Mouse (Mus musculus) CH12.LX (cell line): ENCODE measurements around the gene Sdhaf2.

Experiments
- CHD1 ChIP-seq: IDR thresholded peaks from 2 replicates; pipeline ENCODE4 v1.6.1; 2012; ENCODE audit warnings: low read depth, low read length, improper control_type of control experiment, inconsistent platforms
- CTCF ChIP-seq, 2 experiments: IDR thresholded peaks in 1 of 2; conservative IDR thresholded peaks in 1 of 2; 2 replicates each; pipeline ENCODE4 v1.5.1; 2011 to 2012; ENCODE audit warnings: low read depth in 2 of 2, low read length in 2 of 2, improper control_type of control experiment in 1 of 2, inconsistent platforms in 1 of 2, mild to moderate bottlenecking in 1 of 2, moderate library complexity in 1 of 2
- ELF1 ChIP-seq: IDR thresholded peaks from 2 replicates; pipeline ENCODE4 v1.6.1; 2014; ENCODE audit warnings: low read depth, mild to moderate bottlenecking, inconsistent platforms, low read length, improper control_type of control experiment
- EP300 ChIP-seq: IDR thresholded peaks from 2 replicates; pipeline ENCODE4 v1.6.1; 2011; ENCODE audit warnings: low read length, improper control_type of control experiment
- IRF4 ChIP-seq: IDR thresholded peaks from 2 replicates; pipeline ENCODE4 v1.6.1; 2014; ENCODE audit warnings: low read depth, mild to moderate bottlenecking, inconsistent platforms, low read length, improper control_type of control experiment
- JUN ChIP-seq: IDR thresholded peaks from 2 replicates; pipeline ENCODE4 v1.6.1; 2011; ENCODE audit warnings: low read depth, mild to moderate bottlenecking, low read length, improper control_type of control experiment, moderate library complexity; ENCODE audit not compliant: insufficient read depth
- MAX ChIP-seq: IDR thresholded peaks from 2 replicates; pipeline ENCODE4 v1.6.1; 2011; ENCODE audit warnings: low read length, improper control_type of control experiment
- ZC3H11A ChIP-seq: IDR thresholded peaks from 2 replicates; pipeline ENCODE4 v1.6.1; 2012; ENCODE audit warnings: low read depth, mild to moderate bottlenecking, inconsistent platforms, low read length, improper control_type of control experiment
- ZMIZ1 ChIP-seq: IDR thresholded peaks from 2 replicates; pipeline ENCODE4 v1.6.1; 2012; ENCODE audit warnings: low read depth, mild to moderate bottlenecking, inconsistent platforms, low read length, improper control_type of control experiment

DNA sequence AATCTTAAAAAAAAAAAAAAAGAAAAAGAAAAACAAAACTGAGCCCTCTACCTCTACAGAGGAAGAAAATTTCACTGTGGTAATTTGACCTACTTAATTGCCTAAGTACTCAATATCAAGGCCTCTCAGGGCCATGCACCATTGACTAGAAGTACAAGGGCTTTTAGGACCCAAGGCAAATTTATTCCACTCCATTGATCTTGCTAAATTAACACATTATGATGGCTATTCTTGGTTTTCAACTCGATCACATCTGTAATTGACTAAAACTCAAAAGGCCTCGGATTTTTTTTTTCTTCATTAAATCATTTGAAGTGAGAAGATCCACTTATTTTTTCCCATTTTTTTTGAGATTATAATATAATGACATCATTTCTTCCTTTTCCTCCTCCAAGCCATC is 31.5 kb upstream of the Sdhaf2 start:
- TF ChIP-seq CHD1 (no peak), JUN (no peak), IRF4 (no peak), MAX (no peak), ZMIZ1 (no peak), CTCF (conservative IDR thresholded peaks at IDR 0.05 in 1 of 2, IDR thresholded peaks at IDR 0.05 in 1 of 2; ENCODE audit: low read depth in 2 of 2, low read length in 2 of 2) (no peak), ZC3H11A (no peak), EP300 (no peak), ELF1 (no peak)
